Mouse (Mus musculus) embryo, embryonic 9.5 days (tissue): ENCODE results near the gene Npcd.
A peak's percentile ranks its signal among the peaks of the same experiment; 100 is the strongest.

ENCODE experiments used
- DNase-seq: peaks from one replicate; pipeline ENCODE4 v3.0.0-alpha.2; 2017; ENCODE audit errors: extremely low spot score

The Npcd gene

DNA sequence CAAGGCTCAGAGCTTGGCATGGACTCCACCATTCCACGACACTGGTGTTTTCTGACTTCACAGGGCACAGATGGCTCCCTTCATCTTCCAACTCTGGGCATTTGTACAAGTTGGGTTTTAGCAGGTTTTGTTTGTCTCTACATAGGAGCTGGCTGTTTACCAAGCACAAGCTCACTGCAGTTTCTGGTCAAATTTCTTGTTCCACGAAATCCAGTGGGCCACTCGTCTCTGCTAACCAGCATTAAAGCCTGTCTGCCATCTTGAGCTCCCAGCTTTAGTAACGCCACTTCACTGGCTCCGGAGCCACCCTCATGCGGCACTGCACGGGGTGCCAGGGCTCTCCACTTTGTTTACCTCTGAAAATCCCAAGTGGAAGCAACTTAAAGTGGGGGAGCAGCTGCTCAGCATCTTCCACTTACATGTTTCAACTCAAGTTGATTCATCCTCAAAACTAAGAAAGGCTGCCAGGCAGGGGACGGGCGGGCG, 67.4 kb downstream of the Npcd start:
- no peak for DNase-seq

DNA sequence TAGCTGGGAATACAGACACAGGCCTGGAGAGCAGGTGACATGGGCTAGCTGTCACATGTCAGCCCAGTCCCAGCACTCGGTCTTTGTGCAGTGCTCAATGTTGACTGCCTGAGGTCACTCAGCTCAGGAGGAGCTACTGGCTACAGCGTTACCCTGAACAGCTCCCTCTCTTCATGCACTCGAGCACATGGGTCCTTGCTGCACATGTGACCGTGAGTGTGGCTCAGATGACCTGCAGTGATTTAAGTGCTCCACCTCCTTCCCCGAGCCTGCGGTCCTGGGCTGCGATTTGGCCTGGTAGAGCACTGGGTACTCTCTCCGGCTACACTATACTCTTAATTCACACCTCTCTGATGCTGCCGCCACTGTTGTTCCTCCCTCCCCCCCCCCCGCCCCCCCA, 67.9 kb downstream of the Npcd start:
- DNase-seq = no peak

DNA sequence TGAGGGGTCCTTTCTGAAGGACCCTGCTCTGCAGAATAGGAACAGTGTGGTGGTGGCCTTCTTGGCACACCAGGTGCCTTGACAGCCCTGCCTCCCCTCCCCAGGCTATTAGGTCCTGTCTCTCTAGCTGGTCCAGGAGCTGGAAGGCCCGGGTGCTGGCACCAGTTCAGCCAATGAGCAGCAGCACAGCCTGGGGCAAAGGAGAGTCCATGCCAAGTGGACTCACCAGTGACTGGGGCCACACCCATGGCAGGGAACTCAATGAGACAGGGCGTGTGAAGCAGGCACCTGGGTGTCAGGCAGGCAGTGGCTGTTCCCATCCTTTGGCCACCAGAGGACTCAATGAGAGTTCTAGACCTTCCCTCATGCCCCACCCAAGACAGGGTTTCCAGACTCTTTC, 68.7 kb downstream of the Npcd start:
- no peak for DNase-seq

DNA sequence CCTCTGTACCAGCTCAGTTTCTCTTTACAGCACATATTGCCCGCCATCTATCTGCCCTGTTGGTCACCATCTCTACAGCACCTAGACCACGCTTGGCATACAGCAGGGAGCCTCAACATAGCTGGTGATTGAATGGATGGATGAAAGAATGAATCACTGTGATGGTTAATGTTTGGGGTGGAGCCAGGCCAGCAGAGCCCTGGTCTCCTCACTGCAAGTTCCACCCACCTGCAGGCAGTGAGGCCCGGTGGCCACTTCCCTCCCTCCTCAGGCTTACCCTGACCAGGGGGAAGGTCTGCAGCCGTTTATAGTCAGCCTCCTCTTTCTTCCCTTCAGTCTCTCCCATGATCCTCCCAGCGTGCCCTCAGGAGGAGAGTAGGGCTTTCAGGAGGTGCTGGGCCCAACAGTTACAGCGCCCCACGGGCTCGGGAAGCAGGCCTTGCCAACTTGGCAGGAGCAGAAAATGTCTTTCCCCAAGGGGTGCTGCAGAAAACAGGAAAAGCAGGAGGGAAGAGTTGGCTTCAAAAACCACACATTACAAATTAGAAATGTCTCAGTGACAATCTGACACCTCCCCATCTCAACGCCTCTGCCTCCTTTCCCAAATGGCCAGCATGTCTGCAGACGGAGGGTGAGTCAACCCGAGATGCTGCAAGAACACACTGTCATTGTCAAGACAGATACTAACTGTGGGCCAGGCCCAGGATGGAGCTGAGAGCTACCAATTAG, 69.3 kb downstream of the Npcd start:
- no peak for DNase-seq

DNA sequence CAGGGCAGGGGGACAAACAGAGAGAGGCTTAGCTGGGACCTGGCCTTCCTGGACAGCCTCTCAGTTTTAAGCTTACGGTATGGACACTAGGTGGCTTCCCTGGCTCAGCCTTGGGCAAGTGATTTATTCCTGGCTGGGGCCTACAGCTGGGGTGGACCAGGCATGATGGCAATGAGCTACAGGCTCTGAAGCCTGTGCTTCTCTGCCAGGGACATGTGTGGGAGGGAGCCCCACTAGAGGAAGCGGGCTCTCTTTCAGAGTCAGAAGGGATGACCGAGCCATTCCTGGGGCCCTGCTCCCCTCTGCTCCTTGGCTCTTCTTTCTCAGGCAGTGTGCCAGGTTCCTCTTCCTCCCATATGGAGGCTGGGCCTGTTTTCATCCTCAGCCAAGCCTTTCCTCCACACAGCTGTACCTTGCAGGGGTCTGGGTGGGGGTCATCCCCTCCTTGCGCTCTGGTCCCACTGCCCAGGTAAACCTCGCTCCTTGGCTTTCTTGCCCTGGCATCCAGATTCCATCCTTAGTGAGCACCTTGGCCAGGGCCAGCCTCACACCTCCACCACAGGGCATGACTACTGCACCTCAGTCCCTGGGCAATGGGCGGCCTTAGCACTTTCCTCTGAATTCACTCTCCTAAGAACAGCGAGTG, 70.3 kb downstream of the Npcd start:
- DNase-seq = no peak

DNA sequence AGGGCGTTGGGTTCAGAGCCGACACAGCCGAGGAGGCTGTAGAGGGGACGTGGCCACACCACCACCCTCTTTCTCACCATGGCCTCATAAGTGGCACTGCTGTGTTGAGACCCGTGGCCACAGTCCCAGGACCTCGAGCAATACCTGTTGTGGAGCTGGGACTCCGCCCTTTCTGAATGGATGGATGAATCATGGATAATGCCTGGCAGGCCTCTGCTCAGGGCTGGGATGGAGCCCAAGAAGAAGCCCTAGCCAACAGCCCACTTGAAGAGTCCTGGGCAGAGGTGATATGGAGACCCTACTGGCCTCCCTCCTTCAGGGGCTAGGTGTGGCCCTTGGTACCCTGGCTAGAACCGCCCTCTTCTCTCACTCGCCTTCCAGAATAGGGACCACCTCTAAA, 71.0 kb downstream of the Npcd start:
- no peak for DNase-seq

DNA sequence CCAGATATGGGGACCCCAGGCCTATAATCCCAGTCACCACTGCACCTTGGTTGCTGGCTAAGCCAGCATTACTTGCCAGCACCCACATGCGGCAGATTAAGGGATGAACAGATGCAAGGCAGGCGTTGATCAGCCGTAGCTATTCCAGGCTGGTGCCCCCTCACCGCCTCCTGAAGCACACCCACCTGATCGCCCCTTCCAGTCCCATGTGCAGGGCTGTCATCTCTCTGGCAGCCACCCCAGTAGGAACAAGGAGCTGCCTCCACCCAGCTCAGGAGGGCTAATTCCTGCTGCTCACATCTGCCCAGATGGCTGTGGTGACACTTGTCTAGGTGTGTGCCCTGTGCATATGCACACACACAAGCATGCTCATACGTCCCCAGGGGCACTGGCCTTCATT, 73.1 kb downstream of the Npcd start:
- no peak for DNase-seq

DNA sequence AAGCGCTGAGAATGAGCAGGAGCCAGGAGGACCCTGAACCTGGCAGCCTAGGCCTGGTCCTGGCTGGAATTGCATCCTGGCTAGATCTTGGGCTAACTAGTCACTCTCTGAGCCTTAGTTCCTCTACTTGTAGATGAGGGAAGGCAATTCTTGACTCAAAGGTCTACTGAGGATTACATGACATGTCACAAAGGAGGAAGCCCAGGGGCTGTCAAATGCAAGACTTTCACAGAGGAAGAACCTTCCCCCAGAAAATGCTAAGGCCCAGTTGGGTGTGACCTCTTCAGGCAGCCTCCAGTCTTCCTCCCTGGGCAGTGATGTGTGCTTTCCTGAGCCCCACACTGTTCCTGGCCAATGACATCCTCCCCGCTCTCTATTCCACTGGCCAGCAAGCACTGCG, 76.9 kb downstream of the Npcd start:
- no peak for DNase-seq

DNA sequence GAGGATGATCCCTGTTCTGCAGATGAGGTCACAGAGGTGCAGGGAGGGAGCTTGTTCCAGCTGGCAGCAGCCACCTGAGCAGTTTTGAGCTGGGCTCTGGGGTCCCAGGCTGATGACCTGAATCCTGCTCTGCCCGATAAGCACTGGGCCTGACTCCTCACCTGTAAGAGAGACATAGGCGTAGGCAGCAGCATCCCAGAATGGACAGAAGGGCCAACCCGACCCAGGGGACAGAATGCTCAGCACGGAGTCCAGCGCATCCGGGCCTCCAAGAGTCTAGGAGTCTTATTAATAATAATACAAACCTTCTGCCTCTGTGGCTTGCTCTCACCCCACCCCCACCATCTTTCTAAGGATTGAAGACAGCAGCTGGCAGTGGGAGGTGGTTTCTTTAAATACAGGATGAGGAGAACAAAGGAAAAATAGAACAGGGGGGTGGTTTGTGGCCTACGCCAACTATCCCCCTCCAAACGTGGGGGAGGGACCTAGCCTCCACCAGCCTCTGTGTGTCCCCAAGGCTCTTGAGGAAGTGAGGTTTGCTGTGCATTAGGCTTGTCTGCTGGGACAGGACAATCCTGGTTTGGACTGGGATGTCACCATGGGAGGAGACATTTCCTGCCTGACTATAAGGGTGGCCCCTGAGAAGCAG, 77.9 kb downstream of the Npcd start:
- DNase-seq = no peak

DNA sequence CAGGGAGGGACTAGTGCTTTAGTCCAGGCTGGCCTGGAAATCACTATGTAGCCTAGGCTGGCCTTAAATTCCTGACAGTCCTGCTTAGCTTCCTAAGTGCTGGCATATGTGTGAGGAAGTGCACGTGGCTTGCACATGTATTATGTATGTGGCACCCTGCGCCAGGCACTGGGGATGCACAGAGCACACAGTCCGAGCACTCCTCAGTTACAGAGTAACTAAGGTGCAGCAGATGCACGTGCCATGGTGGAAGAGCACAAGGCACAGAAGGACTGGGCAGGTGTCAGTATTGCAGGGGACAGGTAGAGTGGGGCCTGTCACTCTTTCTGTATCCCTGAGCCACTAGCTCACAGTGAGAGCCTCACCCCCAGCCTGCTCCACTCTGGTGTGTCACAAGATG, 78.9 kb downstream of the Npcd start:
- no peak for DNase-seq

DNA sequence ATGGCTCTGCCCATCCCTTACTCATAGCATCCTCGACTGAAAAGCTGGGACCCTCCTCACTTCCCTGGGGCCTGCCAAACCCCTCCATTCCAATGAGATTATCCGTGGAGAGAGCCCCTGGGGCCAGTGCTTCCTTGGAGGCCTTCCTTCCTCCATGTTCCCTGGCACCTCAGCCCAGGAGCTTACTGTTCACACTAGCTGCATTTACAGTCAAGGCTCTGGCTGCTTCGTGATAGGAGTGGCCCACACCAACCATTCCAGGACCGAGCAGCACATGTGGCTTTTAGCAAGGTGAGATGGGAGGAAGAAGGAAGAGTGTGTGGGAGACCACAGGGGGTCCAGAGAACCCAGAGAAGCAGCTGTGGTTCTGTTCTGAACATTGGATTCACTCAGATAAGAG, 80.2 kb downstream of the Npcd start:
- no peak for DNase-seq

DNA sequence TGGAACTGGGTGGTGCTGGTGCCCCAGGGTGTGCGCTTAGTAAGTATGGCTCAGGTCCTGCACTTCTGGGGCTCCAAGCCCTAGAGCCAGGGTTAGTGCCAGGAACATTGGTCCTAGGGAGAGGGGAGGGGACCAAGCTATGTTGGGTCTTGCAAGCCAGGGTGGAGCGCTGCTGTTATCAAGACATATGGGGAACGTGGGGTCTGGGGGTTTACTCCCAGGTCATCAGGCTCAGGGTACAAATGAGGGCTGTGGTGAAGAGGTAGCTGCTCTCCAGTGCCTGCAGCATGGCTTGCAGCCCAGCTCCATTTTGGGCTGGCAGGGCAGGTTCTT, 80.7 kb downstream of the Npcd start:
- DNase-seq = no peak

DNA sequence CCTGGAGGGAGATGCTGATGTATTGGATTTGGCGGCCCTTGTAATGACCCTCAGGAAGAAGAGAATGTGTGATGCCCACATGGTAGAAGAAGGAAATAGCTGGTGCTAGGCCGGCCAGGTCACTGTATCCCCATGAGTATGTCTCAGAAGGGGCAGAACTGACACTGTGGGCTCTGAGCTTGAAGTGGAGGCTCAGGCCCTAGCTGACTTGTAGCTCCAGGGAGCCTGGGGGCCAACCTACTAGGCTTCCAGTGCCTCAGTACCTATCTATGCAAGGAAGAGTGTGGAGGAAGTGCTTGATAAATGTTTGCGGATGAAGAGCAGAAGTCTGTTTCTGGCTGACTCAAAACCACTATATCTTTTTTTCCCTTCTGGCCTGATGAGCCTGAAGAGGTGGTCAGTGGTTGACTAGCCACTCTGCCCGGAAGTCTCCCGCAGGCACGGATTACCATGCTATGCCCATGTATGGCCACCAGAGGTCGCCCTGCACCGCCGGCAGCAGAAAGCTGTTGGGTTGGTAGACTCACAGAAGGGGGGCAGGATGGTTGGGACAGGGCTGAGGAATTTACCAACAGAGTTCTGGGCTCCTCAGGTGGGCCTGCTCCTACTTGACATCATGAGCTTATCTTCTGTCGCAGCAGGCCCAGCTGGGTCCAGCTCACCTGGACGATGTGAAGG, 81.2 kb downstream of the Npcd start:
- peak; percentile 78 for DNase-seq

DNA sequence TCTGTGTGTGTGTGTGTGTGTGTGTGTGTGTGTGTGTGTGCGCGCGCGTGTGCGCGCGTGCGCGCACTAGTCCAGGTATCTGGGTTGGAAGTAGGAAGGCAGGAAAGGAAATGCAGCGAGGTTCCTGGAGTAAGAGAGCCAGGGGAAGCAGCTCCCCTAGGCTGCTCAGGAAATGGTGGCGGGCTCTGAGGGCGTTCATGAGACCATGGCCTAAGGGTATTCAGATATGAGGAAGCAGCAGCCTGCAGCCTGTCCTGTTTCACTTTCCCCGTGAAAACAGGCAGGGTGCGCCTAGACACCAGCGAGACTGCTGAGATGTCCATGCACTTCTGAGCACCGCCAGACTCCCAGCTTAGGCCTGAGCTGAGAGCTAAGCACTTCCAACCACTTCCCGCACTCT, 82.3 kb downstream of the Npcd start:
- no peak for DNase-seq

DNA sequence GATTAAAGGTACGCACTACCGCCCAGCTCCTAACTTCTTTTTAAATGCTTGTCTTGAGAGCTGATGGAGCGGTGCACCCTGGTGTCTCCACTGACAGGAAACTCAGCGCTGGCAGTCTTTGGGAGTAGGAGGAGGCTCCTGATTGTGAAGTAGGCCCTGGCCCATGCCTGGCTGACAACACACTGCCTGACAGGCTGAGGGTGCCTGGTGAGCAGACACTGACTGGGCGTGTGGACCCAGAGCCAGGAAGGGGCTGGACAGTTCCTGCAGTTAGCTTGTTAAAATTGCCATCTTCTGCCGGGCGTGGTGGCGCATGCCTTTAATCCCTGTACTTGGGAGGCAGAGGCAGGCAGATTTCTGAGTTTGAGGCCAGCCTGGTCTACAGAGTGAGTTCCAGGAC, 83.8 kb downstream of the Npcd start:
- no peak for DNase-seq

DNA sequence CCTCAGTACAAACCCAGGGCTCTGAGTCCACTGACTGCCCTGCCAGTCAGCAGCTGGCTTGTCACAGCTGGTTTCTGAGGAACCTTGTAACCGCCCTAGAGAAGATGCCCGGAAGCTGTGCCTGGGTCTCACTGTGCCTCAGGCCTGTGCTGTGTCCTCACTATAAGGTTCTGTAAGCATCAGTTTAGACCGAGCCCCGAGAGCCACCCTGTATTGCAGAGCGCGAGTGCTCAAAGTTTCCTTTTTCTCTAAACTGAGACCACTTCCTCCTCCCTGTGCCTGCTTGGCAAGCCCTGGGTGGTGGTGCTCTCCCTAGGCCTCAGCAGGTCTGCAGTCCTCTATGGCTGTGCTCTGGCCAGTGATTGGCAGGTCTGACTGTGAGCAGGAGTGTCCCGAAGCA, 84.9 kb downstream of the Npcd start:
- no peak for DNase-seq

DNA sequence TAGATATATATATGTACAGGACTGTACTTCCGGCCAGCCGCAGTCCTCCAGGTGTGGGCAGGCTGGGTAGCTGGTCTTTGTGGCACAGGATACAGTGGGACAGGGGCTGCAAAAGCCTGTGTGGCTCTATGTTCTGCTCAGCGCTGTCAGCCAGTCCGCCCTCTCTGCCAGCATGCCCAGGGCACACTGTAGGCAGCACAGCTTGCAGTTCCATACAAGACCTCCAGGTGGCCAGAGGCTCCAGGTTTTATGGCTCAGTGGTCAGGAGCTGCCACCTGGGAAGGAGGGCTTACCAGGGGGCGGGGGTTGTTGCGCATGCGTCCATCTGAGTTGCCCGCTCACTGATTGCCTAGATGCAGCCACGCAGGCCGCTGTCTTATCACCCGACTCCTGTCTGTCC, 86.0 kb downstream of the Npcd start:
- peak; percentile 42 for DNase-seq

DNA sequence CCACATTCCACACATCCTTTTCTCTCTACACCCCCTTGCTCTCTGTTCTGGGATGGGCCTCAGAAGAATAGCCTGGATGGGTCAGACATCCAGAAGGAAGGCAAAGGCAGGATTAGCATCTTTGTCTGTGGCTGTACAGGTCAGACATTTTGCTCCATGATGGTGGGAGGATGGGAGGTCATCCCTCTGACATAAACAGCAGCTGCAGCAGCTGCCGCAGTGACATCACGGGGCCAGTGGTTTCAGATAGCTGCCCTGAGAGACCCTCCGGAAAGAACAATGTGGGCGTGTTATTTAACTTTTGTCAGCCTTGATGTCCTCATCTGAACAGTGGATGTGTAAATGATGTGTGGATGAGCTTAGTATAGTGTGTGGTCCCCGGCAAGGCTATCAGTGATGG, 88.2 kb downstream of the Npcd start:
- no peak for DNase-seq

DNA sequence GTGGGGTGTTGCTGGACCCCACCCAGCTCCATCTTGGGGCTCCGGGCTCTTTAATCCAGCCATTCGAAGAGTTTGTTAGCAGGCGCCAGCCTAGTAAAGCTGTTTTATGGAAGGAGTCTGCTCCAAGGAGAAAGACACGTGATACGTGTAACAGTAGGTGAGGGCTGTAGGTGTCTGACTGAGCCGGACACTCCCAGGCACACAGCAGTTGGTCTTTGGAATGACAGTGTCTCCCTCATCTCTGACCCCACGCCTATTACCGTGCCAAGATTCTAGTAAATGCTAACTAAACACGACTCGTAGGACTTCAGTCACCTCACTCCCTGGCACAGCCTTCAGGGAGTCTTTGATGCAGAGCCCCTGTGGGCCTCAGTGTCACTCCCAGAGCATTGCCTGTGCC, 88.7 kb downstream of the Npcd start:
- DNase-seq = no peak

DNA sequence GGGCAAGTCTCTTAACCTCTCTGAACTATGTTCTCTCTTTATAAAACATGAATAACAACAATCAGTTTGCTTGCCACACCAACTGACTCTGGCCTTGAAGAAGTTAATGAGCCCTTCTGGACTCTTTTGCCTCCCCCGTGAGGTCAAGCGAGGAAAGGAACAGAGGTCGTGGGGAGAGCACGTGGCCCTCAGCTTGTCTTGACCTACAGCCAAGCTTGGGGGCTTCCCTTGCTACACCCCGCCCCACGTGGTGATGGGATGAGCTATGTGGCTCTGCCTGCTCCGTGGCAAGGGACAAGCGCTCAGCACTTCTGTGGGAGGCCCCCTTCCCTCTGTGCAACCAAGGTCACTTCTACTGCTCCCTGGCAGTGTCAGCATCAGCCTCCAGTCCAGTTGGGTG, 89.3 kb downstream of the Npcd start:
- DNase-seq = no peak

DNA sequence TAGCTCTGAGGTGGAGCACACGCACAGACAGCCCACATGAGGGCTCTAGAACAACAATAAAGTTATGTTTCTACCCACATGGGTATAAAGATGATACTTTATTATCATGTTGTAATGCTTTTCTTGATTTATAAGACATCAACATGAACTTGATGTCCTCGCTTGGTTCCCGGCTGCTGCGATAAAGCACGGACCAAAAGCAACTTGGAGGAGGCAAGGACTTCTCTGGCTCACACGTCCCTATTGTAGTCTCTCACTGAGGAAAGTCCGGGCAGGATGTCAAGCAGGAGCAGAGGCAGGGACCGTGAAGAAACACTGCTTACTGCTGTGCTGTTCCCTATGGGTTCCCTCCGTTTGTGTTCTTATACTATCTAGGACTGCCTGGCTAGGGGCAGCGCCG, 90.0 kb downstream of the Npcd start:
- DNase-seq = no peak

DNA sequence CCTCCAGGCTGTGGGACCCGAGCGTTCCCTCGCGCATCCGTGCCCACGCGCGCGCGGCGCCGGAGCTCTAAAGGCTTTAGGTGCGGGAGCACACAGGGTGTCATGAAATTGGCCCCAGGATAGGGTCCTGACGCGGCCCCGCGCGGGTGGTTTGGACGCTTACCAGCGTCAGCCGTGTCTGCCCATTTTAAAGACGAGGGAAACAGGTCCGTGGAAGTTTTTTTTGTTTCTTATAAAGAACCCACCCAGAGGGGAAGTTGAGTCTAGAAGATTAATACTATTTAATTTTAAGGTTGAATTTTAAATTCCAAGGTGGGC, 91.4 kb downstream of the Npcd start:
- no peak for DNase-seq
